Mouse (Mus musculus) telencephalon, adult 2 months (tissue): ENCODE results near the gene Foxd1.

ENCODE experiments used
- DNase-seq: peaks from one replicate; pipeline ENCODE4 v3.0.0-alpha.2; 2011; ENCODE audit warnings: low read depth, low spot score

The Foxd1 gene

GRCm38 (mm10) chr13:98355559-98356111 lies 1.6 kb downstream of the Foxd1 start:
- DNase-seq = no peak

GRCm38 (mm10) chr13:98356176-98356972 lies 2.3 kb downstream of the Foxd1 start:
- DNase-seq = no peak

- no peak for DNase-seq
Observed at GRCm38 (mm10) chr13:98356973-98357425, 3.0 kb downstream of the Foxd1 start.

- no peak for DNase-seq
Observed at GRCm38 (mm10) chr13:98357433-98358423, 3.7 kb downstream of the Foxd1 start.

GRCm38 (mm10) chr13:98358424-98359181 lies 4.6 kb downstream of the Foxd1 start:
- DNase-seq = no peak

GRCm38 (mm10) chr13:98359337-98359736 lies 5.3 kb downstream of the Foxd1 start:
- no peak for DNase-seq

- DNase-seq = no peak
Observed at GRCm38 (mm10) chr13:98360391-98360790, 6.3 kb downstream of the Foxd1 start.

GRCm38 (mm10) chr13:98361161-98361560 lies 7.1 kb downstream of the Foxd1 start:
- DNase-seq = no peak

GRCm38 (mm10) chr13:98363046-98363445 lies 9.0 kb downstream of the Foxd1 start:
- no peak for DNase-seq

GRCm38 (mm10) chr13:98365081-98365480 lies 11.0 kb downstream of the Foxd1 start:
- no peak for DNase-seq

GRCm38 (mm10) chr13:98365766-98366421 lies 11.9 kb downstream of the Foxd1 start:
- no peak for DNase-seq

GRCm38 (mm10) chr13:98366469-98367275 lies 12.6 kb downstream of the Foxd1 start:
- no peak for DNase-seq

- no peak for DNase-seq
Observed at GRCm38 (mm10) chr13:98367601-98368000, 13.6 kb downstream of the Foxd1 start.

- no peak for DNase-seq
Observed at GRCm38 (mm10) chr13:98369046-98369445, 15.0 kb downstream of the Foxd1 start.

GRCm38 (mm10) chr13:98374560-98374959 lies 20.5 kb downstream of the Foxd1 start:
- DNase-seq = no peak

GRCm38 (mm10) chr13:98374979-98375378 lies 20.9 kb downstream of the Foxd1 start:
- no peak for DNase-seq

GRCm38 (mm10) chr13:98377746-98378145 lies 23.7 kb downstream of the Foxd1 start:
- no peak for DNase-seq

- no peak for DNase-seq
Observed at GRCm38 (mm10) chr13:98382751-98383150, 28.7 kb downstream of the Foxd1 start.

- no peak for DNase-seq
Observed at GRCm38 (mm10) chr13:98383911-98384498, 30.0 kb downstream of the Foxd1 start.
